Mouse (Mus musculus): ENCODE measurements around the gene Sh3pxd2a. TPM values are rescaled to one million over a fixed set of nuclear protein-coding genes. Genes with fewer than 3 reads are reported as not detected.
A peak's percentile ranks its signal among the peaks of the same experiment; 100 is the strongest.

The Sh3pxd2a gene
- polyA plus RNA-seq, 1 experiment from 2014 or later: 8.7 TPM

DNA sequence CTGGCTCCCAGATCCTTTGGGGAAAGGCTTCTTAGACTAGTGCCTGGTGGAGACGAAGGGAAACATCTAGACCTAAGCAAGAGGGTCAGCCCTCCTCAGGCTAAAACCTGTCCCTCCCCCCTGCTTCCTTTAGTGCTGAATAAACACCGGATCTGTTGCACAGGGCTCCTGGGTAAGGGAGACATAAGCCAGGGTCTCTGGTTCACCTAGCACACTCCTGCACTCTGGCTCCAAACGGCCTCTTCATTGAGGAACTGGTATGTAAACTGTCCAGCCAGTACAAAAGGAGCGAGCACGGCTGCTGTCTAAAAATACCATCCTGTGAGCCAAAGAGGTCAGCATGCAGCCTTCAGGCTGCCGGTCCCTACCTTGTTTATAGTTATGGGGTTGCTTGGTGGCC, 76.8 kb downstream of the Sh3pxd2a start:
- H3K9me3 ChIP-seq (ENCODE audit: control insufficient read depth, low read length): no peaks in the 10 kb centered on the region
- peaks cover 40% of the 10 kb centered on the region for H3K4me1 ChIP-seq (ENCODE audit: control insufficient read depth, insufficient read depth, low read length)
- no peaks in the 10 kb centered on the region for H3K36me3 ChIP-seq (ENCODE audit: control insufficient read depth, insufficient read depth, low read length)
- 5% methylated on average over 6 of the region's 6 CpGs for WGBS
- peak overlapping the region; percentile 83 for H3K27ac ChIP-seq (ENCODE audit: low read depth, low read length)
- no peak overlapping the region for H3K4me3 ChIP-seq (ENCODE audit: low read length)
- H3K9ac ChIP-seq (ENCODE audit: low read depth, low read length): no peak overlapping the region
- H3K27me3 ChIP-seq (ENCODE audit: control insufficient read depth, insufficient read depth, low read length): no peaks in the 10 kb centered on the region
- H3K4me2 ChIP-seq (replicated peaks; ENCODE audit: low read depth, low read length): peak overlapping the region; percentile 9; the same call in 1 of the 2 replicates
- peak; percentile 58; the same call in 1 of the 2 replicates for ATAC-seq (ENCODE audit: low FRiP score, low TSS enrichment)

DNA sequence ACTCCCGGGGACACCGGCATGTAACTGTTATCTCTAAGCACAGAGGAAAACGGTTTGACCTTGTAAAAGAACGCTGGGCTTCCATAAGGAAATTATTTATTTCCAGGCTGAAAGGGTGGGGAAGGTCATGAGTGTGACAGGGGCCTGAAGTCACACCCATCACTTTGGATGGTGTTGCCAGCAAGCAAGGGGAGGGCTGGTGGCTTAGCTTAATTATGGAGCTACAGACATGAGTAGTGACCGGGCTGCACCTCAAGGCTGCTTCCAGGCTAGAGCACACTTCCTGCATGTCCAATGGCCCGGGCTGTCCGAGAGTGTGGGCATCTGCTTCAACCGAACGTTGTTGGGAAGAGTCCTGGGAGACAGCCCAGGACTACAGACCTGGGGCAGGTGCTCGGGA, 78.2 kb downstream of the Sh3pxd2a start:
- Histone ChIP-seq H3K36me3 (ENCODE audit: control insufficient read depth, insufficient read depth, low read length) (no peaks in the 10 kb centered on the region), H3K4me2 (replicated peaks; ENCODE audit: low read depth, low read length) (no peak overlapping the region), H3K27me3 (ENCODE audit: control insufficient read depth, insufficient read depth, low read length) (no peaks in the 10 kb centered on the region), H3K4me3 (ENCODE audit: low read length) (no peak overlapping the region), H3K27ac (ENCODE audit: low read depth, low read length) (no peak overlapping the region), H3K9ac (ENCODE audit: low read depth, low read length) (0 out of 2 replicates have a peak overlapping the region, but pooled peaks have one; percentile 0), H3K9me3 (ENCODE audit: control insufficient read depth, low read length) (no peaks in the 10 kb centered on the region), H3K4me1 (ENCODE audit: control insufficient read depth, insufficient read depth, low read length) (peaks cover 39% of the 10 kb centered on the region)
- WGBS: 71% methylated on average over 10 of the region's 10 CpGs
- ATAC-seq (ENCODE audit: low FRiP score, low TSS enrichment): no peak

DNA sequence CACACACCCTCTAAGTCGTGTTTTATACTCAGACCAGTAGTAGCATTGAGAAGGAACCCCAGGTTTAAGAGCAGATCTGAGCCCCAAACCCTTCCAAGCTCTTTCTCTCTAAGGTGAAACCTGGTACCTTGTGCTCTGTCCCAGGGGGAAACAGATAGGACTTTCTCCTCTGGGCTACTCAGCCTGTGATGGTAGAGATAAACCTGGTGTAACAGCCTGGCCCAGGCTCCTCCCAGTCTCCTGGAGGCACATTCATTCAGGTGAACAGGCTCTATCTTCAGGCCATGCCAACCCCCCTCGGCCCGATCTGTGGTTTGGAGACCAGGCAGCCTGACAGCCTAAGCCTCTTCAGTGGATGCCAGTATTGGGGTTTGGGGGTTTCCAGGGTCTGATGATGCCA, 79.6 kb downstream of the Sh3pxd2a start:
- Histone ChIP-seq H3K9ac (ENCODE audit: low read depth, low read length) (no peak overlapping the region), H3K27me3 (ENCODE audit: control insufficient read depth, insufficient read depth, low read length) (no peaks in the 10 kb centered on the region), H3K4me2 (replicated peaks; ENCODE audit: low read depth, low read length) (no peak overlapping the region), H3K36me3 (ENCODE audit: control insufficient read depth, insufficient read depth, low read length) (no peaks in the 10 kb centered on the region), H3K4me3 (ENCODE audit: low read length) (no peak overlapping the region), H3K27ac (ENCODE audit: low read depth, low read length) (no peak overlapping the region), H3K4me1 (ENCODE audit: control insufficient read depth, insufficient read depth, low read length) (peaks cover 33% of the 10 kb centered on the region), H3K9me3 (ENCODE audit: control insufficient read depth, low read length) (no peaks in the 10 kb centered on the region)
- ATAC-seq (ENCODE audit: low FRiP score, low TSS enrichment): no peak
- 78% methylated on average over 3 of the region's 3 CpGs for WGBS

DNA sequence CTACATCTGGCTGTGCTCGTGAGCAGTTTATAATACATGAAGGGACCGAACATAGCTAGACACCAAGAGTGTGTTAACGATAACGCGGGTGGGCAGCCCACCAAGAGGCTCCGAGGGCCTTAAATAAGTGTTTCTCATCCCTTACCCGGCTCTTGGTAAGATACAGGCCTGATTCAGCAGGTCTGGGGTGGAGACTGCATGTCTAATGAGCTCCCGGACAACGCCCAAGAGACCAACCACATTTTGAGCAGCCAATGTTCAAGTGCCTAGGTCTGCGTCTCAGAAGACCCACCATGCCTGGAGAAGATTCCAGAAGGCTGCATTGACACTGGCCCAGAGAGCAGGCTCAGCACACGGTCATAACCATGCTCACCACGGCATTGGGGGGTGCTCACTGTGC, 80.2 kb downstream of the Sh3pxd2a start:
- no peaks in the 10 kb centered on the region for H3K9me3 ChIP-seq (ENCODE audit: control insufficient read depth, low read length)
- no peak overlapping the region for H3K4me2 ChIP-seq (replicated peaks; ENCODE audit: low read depth, low read length)
- H3K27ac ChIP-seq (ENCODE audit: low read depth, low read length): no peak overlapping the region
- no peaks in the 10 kb centered on the region for H3K36me3 ChIP-seq (ENCODE audit: control insufficient read depth, insufficient read depth, low read length)
- H3K27me3 ChIP-seq (ENCODE audit: control insufficient read depth, insufficient read depth, low read length): no peaks in the 10 kb centered on the region
- no peak for ATAC-seq (ENCODE audit: low FRiP score, low TSS enrichment)
- WGBS: 84% methylated on average over 12 of the region's 12 CpGs
- no peak overlapping the region for H3K4me3 ChIP-seq (ENCODE audit: low read length)
- peaks cover 33% of the 10 kb centered on the region for H3K4me1 ChIP-seq (ENCODE audit: control insufficient read depth, insufficient read depth, low read length)
- H3K9ac ChIP-seq (ENCODE audit: low read depth, low read length): no peak overlapping the region

DNA sequence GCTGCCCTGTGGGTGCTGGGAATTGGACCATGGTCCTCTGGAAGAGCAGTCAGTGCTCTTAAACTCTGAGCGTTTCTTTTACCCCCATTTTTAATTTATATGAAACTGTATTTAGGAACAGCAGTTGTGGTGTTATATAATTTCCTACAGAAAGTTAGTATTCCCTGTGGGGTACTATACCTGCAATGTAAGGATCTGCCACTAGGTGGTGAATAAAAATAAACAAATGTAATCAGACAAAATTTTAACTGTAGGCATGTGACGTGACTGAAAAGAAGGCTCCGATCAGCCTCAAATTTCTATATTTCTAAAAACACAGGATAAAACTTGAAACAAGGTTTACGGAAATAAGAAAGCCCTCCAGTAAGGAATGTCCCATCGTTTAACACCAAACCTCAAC, 81.9 kb downstream of the Sh3pxd2a start:
- Histone ChIP-seq H3K36me3 (ENCODE audit: control insufficient read depth, insufficient read depth, low read length) (no peaks in the 10 kb centered on the region), H3K27ac (ENCODE audit: low read depth, low read length) (no peak overlapping the region), H3K4me2 (replicated peaks; ENCODE audit: low read depth, low read length) (no peak overlapping the region), H3K27me3 (ENCODE audit: control insufficient read depth, insufficient read depth, low read length) (no peaks in the 10 kb centered on the region), H3K9ac (ENCODE audit: low read depth, low read length) (no peak overlapping the region), H3K4me1 (ENCODE audit: control insufficient read depth, insufficient read depth, low read length) (peaks cover 21% of the 10 kb centered on the region), H3K4me3 (ENCODE audit: low read length) (no peak overlapping the region), H3K9me3 (ENCODE audit: control insufficient read depth, low read length) (no peaks in the 10 kb centered on the region)
- WGBS: 79% methylated on average over 5 of the region's 5 CpGs
- no peak for ATAC-seq (ENCODE audit: low FRiP score, low TSS enrichment)

DNA sequence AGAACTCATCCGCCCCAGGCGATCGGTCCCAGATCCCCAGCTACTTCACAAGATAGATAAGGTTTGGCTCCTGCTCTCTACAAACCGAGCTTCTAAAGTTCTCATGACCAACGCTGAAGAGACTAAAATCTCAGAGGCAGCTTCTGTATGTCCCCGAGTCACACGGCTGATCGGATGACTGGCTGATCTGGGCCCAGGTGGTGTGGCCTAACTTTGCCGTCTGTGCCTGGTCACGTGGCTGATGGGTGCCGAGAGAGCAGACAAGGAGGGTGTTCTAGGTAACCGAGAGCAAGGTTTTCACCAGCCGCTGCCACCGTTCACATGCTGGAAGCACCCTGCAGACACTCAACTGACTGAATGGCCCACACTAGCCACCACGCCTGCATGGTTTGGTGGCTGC, 83.2 kb downstream of the Sh3pxd2a start:
- no peaks in the 10 kb centered on the region for H3K36me3 ChIP-seq (ENCODE audit: control insufficient read depth, insufficient read depth, low read length)
- no peak for ATAC-seq (ENCODE audit: low FRiP score, low TSS enrichment)
- H3K9me3 ChIP-seq (ENCODE audit: control insufficient read depth, low read length): no peaks in the 10 kb centered on the region
- no peak overlapping the region for H3K4me2 ChIP-seq (replicated peaks; ENCODE audit: low read depth, low read length)
- 95% methylated on average over 15 of the region's 15 CpGs for WGBS
- no peak overlapping the region for H3K9ac ChIP-seq (ENCODE audit: low read depth, low read length)
- H3K27ac ChIP-seq (ENCODE audit: low read depth, low read length): no peak overlapping the region
- H3K4me3 ChIP-seq (ENCODE audit: low read length): no peak overlapping the region
- peaks cover 8% of the 10 kb centered on the region; the same call in 1 of the 2 replicates for H3K4me1 ChIP-seq (ENCODE audit: control insufficient read depth, insufficient read depth, low read length)
- no peaks in the 10 kb centered on the region for H3K27me3 ChIP-seq (ENCODE audit: control insufficient read depth, insufficient read depth, low read length)

DNA sequence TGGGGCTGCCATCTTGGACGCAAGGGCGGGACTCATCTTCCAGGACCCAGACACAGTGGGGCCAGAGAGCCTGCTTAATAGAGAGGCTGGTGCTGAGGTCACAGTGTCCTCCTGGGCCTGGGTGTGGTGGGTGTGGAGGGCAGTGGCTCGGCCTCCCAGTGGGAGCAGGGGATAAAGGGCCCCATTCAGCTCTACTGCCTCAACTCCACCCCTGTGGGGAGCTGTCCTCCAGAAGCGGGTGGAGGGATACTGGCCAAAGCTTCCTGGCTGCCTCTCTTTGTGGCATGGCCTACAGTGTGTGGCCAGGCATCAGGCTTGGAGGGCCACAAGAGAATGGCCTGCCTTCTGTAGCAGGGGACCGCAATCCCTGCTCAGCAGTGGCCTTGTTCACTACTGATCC, 85.1 kb downstream of the Sh3pxd2a start:
- H3K27ac ChIP-seq (ENCODE audit: low read depth, low read length): no peak overlapping the region
- WGBS: 88% methylated on average over 5 of the region's 5 CpGs
- H3K4me3 ChIP-seq (ENCODE audit: low read length): no peak overlapping the region
- no peaks in the 10 kb centered on the region for H3K4me1 ChIP-seq (ENCODE audit: control insufficient read depth, insufficient read depth, low read length)
- no peaks in the 10 kb centered on the region for H3K27me3 ChIP-seq (ENCODE audit: control insufficient read depth, insufficient read depth, low read length)
- no peak overlapping the region for H3K9ac ChIP-seq (ENCODE audit: low read depth, low read length)
- no peaks in the 10 kb centered on the region for H3K9me3 ChIP-seq (ENCODE audit: control insufficient read depth, low read length)
- ATAC-seq (ENCODE audit: low FRiP score, low TSS enrichment): no peak
- no peak overlapping the region for H3K4me2 ChIP-seq (replicated peaks; ENCODE audit: low read depth, low read length)
- no peaks in the 10 kb centered on the region for H3K36me3 ChIP-seq (ENCODE audit: control insufficient read depth, insufficient read depth, low read length)

DNA sequence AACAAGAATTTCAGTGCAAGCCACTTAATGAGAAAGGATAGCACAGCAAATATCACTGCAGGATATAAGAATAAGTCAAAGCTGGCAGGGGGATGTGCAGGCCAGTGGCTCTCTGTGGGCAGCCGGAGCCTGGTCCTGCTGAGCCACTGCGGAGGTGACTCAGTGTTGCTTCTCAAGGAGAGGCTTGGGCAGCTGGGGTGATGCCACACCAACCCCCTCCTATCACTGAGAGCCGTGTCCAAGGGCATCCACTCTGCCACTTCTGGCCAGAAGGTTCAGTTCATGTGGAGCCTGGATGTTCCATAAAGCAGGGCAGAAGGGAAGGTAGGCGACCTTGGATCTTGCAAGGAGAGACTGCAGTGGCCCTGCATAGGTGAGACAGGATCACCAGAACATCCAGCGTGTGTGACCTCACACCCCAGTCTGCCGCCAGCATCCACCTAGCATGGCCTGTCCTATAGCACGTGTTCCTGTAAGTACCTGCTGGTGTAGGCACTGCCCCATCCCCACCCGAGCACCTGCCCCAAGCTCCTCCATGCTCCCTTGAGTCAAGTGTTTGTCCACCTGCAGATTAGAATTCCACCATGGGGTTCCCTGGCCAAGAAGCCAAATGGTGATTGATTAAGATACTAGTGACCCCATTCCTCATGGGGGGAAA, 89.2 kb downstream of the Sh3pxd2a start:
- H3K4me3 ChIP-seq (ENCODE audit: low read length): no peak overlapping the region
- no peaks in the 10 kb centered on the region for H3K9me3 ChIP-seq (ENCODE audit: control insufficient read depth, low read length)
- H3K9ac ChIP-seq (ENCODE audit: low read depth, low read length): no peak overlapping the region
- WGBS: 93% methylated on average over 8 of the region's 8 CpGs
- H3K4me1 ChIP-seq (ENCODE audit: control insufficient read depth, insufficient read depth, low read length): no peaks in the 10 kb centered on the region
- no peak overlapping the region for H3K27ac ChIP-seq (ENCODE audit: low read depth, low read length)
- ATAC-seq (ENCODE audit: low FRiP score, low TSS enrichment): no peak
- H3K27me3 ChIP-seq (ENCODE audit: control insufficient read depth, insufficient read depth, low read length): no peaks in the 10 kb centered on the region
- no peak overlapping the region for H3K4me2 ChIP-seq (replicated peaks; ENCODE audit: low read depth, low read length)
- no peaks in the 10 kb centered on the region for H3K36me3 ChIP-seq (ENCODE audit: control insufficient read depth, insufficient read depth, low read length)

DNA sequence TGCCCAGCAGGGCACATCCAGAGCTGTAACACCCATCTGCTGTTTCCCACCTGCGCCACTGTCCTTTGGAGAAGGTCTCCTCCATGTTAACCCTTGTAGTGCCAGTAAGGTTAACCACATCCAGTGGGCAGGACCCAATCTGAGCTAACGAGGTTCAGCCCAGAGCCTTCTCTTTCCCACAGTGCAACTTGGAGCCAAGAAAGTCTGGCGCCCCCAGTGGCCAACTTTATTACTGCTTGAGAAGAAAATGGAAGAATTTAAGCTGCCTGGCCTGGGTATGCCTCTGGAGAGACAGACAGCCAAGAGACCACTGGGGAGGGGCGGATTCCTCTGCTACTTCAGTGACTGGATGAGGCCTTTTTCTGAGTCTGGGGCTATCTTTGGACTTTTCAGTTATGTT, 89.8 kb downstream of the Sh3pxd2a start:
- WGBS: 53% methylated on average over 4 of the region's 4 CpGs
- Histone ChIP-seq H3K9ac (ENCODE audit: low read depth, low read length) (no peak overlapping the region), H3K36me3 (ENCODE audit: control insufficient read depth, insufficient read depth, low read length) (no peaks in the 10 kb centered on the region), H3K9me3 (ENCODE audit: control insufficient read depth, low read length) (no peaks in the 10 kb centered on the region), H3K27ac (ENCODE audit: low read depth, low read length) (no peak overlapping the region), H3K4me3 (ENCODE audit: low read length) (no peak overlapping the region), H3K4me2 (replicated peaks; ENCODE audit: low read depth, low read length) (no peak overlapping the region), H3K4me1 (ENCODE audit: control insufficient read depth, insufficient read depth, low read length) (peaks cover 5% of the 10 kb centered on the region; the same call in 1 of the 2 replicates), H3K27me3 (ENCODE audit: control insufficient read depth, insufficient read depth, low read length) (no peaks in the 10 kb centered on the region)
- ATAC-seq (ENCODE audit: low FRiP score, low TSS enrichment): no peak
